Mouse (Mus musculus) kidney, adult 2 months (tissue): Measurements from ENCODE around the gene Slc2a13.

Experiments used
- CTCF ChIP-seq: fragments of 200-500 bp; conservative IDR thresholded peaks from 2 replicates; pipeline ENCODE4 v1.5.1; 2011; ENCODE audit warnings: low read depth, mild to moderate bottlenecking, control low read depth, low read length, moderate library complexity, mixed read lengths; ENCODE audit not compliant: insufficient read depth, insufficient read length
- POLR2A ChIP-seq: fragments of 200-500 bp; IDR thresholded peaks from one replicate; pipeline ENCODE4 v1.6.1; 2011; ENCODE audit warnings: low read depth, low read length, control low read depth

DNA sequence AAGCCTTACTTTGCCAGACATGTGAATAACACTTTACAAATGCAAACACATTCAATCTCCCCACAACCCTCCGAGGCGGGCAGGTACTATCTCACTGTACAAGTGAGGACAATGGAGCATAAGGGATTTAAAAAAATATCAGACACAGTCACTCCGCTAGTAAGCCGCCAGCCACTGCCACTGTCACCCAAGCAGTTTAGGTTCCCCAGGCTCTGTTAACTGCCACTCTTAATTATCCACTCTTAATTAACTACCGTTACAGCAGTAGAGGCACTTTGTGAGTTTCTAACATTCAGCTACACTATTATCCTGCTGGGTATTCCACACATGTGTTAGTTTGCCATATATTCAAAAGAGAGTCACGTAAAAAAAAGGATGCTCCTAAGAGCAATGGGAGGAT, 11.3 kb downstream of the Slc2a13 start:
- no peak for TF ChIP-seq CTCF
- no peak for TF ChIP-seq POLR2A
